Mouse (Mus musculus) kidney, adult 2 months (tissue): ENCODE results near the gene Layn.

ENCODE experiments used
- CTCF ChIP-seq: fragments of 200-500 bp; conservative IDR thresholded peaks from 2 replicates; pipeline ENCODE4 v1.5.1; 2011; ENCODE audit warnings: low read depth, mild to moderate bottlenecking, control low read depth, low read length, moderate library complexity, mixed read lengths; ENCODE audit not compliant: insufficient read depth, insufficient read length
- POLR2A ChIP-seq: fragments of 200-500 bp; IDR thresholded peaks from one replicate; pipeline ENCODE4 v1.6.1; 2011; ENCODE audit warnings: low read depth, low read length, control low read depth

GRCm38 (mm10) chr9:51007726-51008067, 69.2 kb downstream of the Layn start:
- TF ChIP-seq CTCF (no peak), POLR2A (no peak)
